Mouse (Mus musculus) cerebellum, adult 2 months (tissue): Measurements from ENCODE around the gene Ankrd65.

ENCODE experiments used
- CTCF ChIP-seq: fragments of 200-500 bp; IDR thresholded peaks from 2 replicates; pipeline ENCODE4 v1.5.1; 2011; ENCODE audit warnings: low read depth, mild to moderate bottlenecking, control low read depth, low read length, moderate library complexity, borderline replicate concordance; ENCODE audit not compliant: insufficient read depth
- POLR2A ChIP-seq: fragments of 200-500 bp; IDR thresholded peaks from 2 replicates; pipeline ENCODE4 v1.6.1; 2011; ENCODE audit warnings: low read length, control low read depth, borderline replicate concordance; ENCODE audit not compliant: insufficient read depth

GRCm38 (mm10) chr4:155769880-155770512 is 20.2 kb upstream of the Ankrd65 start:
- TF ChIP-seq POLR2A: peak; percentile 62
- peak; percentile 93 for TF ChIP-seq CTCF
